Mouse (Mus musculus) liver, adult 2 months (tissue): ENCODE results near the gene Spire2.

Experiments used
- CTCF ChIP-seq: fragments of 200-500 bp; IDR thresholded peaks from 2 replicates; pipeline ENCODE4 v1.5.1; 2011; ENCODE audit warnings: low read depth, low read length, control low read depth
- POLR2A ChIP-seq: fragments of 200-500 bp; IDR thresholded peaks from 2 replicates; pipeline ENCODE4 v1.6.1; 2011; ENCODE audit warnings: low read length, control low read depth; ENCODE audit not compliant: insufficient read depth; ENCODE audit errors: extremely low read depth

- peak; percentile 49 for TF ChIP-seq CTCF
- TF ChIP-seq POLR2A = no peak
Observed at GRCm38 (mm10) chr8:123298301-123298700, 34.2 kb upstream of the Spire2 start.
